Mouse (Mus musculus): ENCODE results near the gene Kat6b.

Gene Kat6b

DNA sequence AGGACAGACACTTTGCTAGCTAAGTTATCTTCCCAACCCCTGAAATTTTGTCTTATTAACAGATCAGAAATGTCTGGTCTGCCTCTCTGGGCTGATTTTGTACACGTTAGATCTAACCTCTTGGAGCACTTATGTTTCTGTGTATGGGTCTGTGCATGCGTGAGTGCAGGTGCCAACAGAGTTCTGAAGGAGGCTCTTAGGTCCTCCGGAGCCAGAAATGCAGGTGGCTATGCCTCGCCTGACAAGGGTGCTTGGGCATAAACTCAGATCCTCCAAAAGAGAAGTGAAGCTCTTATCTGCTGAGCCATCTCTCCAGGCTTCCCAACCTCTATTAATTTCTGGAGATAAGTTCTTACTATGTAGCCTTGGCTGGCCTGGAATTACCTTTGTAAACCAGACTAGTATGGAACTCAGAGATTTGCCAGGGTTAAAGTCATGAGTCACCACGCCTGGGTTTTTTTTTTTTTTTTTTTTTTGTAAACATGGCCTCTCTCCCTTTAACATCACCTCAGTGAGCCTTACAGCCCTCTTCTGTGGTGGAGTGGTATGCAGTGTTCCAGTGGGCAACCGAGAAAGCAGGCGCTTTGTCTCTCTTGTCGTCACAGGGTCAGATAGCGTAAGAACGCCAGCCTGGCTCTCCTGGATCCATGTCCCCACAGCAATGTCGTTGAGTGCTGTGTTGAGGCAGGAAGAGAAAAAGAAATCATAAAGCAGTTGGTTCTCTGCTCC, 79.4 kb downstream of the Kat6b start:
- no peak for DNase-seq (ENCODE audit: low spot score)

DNA sequence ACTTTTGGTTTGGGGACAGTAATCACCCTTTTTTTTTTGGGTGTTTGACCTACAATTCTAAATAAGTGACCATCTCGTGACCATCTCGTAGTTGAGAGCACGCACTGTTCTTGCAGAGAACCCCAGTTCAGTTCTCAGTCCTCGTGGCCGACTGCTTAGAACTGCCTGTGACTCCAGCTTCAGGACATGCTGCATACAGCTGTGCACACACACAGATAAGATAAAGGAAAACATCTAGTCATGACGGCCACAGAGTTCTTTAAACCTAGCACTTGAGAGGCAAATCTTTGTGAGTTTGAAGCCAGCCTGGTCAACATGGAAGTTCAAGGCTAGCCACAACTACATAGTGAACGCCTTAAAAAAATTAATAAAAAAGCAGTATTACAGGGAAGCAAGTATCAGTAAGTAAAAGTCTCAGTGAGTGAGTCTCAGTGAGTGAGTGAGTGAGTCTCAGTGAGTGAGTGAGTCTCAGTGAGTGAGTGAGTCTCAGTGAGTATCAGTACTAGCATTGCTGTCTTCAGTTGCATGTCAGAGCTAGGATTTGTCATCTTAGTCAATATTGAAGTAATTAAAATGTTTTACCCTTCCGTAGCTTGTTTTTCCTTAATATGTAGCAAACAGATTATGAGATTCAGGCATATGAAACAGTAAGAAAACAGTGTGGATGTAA, 80.3 kb downstream of the Kat6b start:
- no peak for DNase-seq (ENCODE audit: low spot score)

DNA sequence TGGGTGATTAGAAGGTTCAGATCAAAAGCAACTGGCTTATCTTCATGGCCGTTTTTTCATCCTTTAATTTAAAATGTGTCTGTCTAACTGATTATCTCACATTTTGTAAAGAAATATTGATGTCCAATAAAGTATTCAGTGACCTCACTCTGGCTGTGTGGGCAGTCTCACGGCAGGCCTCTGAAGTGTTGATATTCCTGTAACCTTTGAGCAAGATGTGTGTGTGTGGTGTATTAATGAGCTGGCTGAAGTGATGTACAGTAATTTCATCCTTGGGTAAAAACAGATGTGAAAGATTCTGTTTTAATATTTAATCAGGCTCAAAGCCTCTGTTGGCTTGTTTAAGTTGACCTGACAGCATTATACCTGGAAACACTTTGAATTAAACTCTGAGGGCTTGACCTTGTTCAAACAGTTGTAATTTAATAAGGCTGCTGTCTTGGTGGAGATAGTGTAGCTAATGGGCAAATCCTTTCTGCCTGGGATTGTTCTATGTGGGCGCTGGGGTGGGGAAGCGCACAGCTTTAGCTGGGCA, 82.4 kb downstream of the Kat6b start:
- no peak for DNase-seq (ENCODE audit: low spot score)

DNA sequence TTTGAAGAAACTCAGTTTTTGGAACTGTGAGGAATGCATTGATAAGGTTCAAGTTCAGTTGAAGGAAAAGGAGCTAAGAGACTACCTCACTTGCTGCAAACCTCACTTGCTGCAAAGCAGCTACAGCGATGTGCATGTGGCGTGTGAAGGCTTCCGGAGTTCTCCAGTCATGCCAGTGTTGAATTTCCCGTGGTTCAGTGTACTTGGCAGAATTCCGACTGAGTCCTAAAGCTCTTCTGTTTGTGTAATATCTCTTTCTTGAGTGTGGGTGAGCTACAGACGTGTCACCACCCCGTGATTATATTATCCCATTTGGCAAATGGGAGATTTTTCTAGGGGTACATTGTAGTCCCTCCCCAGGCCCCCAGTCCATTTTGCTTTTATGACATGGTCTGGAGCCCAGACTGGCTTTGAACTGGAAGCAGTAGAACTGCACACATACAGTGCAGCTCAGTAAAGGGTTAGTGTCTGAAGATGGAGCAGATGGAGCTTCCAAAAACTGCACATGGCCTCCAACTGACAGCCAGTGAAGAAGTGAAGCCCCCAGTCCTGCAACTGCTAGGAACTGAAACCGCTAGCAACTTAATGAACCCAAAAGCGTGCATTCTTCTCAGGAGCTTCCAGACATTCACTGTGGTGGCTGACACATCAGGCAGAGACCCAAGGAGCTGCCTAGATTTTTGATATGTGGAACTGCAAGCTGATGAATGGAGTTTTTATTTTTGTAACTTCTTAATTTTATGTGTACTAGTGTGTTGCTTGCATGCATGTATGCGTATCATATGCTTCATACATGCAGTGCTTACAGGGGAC, 84.5 kb downstream of the Kat6b start:
- DNase-seq (ENCODE audit: low spot score), result no peak

DNA sequence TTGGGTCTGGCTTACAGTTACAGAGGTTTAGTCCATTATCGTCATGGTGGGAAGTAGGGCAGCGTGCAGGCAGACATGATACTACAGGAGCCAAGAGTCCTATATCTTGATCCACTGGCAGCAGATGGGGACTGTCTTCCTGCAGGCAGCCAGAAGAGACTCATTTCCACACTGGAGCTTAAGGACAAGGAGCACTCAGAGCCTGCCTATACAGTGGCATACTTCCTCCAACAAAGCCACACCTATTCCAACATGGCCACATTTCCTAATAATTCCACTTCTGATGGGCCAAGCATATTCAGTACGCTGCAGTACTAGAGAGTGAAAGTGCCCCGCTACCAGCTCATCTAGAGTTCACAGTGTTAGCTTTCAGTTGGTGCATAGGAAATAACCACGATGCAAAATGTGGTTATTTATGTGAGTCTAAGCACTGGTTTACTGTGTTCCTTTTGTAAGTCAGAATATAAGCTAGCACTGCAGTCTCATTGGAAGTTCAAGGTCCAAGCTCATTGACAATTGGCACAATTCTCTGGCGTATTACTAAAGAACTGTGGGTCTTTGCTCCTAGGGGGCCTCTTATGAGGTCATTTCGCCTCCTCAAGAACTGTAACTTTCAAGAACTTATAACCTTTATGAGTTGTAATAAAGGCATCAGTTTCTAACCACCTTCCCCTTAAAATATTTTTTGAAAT, 86.2 kb downstream of the Kat6b start:
- DNase-seq (ENCODE audit: low spot score), result no peak

DNA sequence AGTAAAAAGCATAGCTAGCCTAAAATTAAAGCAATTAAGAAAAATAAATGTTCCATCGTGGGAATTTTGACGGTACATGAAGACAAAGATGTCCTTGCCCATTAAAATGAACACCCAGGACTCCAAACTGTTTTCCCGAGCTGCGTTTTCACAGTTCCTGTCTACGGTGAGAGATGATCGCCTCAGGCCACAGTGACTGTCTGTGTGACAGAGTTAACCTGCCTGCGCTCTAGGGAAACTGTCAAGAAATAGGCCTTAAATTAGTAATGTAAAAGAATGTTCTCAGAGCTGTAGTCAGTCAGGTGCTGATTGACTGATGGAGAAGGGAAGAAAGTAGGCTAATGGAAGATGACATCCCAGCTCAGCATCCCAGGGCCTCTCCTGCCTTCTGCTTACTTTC, 87.6 kb downstream of the Kat6b start:
- DNase-seq (ENCODE audit: low spot score), result no peak

DNA sequence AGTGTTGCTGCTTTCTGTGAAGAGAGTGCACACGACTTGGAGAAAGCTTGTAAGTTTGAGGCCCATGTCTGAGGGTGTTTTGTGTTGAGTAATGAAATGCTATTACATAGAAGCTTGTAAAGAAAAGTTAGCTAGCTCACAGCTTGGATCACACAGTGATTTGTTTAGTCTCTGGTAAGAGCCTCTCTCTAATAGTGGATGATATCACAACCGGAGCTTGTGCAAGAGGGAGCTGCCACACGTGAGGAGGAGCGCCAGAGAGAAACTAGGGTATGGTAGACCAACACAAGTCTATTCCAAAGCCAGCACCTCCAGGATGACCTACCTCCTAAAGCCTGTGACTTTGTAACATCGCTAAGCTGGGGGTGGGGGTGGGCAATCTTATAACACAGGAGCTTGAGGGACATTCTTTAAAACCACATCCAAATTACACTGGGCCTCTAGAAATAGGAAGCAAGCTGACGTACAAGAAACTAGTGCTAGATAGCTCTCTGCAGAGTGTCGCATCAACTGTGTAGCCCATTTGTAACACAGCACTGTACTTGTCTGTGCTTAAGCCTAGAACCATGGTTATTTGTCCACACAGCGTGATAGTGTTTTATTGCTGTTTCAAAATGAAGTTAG, 93.6 kb downstream of the Kat6b start:
- DNase-seq (ENCODE audit: low spot score), result no peak

DNA sequence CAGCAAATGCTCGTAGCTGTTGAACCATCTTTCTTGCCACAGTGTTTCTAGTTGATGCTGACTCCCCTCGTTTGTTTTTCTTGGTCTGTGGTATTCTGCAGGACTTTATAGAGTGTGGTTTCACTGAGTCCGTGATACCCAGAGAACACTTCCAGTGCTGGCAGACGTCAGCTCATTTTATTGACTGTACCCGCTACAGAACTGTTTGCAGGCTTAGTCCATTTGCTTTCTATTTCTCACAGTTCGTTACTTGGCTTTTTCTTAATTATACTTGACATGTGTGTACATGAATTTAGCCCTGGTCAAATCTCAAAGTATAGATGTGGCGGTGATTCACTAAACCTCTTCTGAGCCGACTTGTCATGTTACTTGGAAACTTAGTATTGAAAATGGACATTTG, 95.6 kb downstream of the Kat6b start:
- DNase-seq (ENCODE audit: low spot score), result no peak

DNA sequence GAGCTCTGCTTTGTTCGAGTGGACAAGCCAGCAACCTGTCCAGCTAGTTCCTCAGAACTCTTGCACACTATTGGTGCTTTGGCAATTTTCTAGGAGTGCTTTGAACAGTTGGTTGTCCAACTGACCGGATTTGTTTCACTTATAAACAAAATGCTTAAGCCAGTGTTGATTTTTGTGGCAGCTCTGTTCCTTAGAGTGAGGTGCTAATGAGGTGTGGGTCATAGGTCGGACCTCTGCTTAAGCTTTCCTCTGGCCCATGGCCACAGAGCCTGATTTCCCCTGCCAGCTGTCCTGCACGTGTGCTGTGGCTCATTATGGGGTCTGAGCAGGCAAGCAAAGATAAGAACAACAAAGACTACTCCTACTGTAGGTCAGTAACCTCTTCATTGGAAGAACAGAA, 100.0 kb downstream of the Kat6b start:
- no peak for DNase-seq (ENCODE audit: low spot score)

DNA sequence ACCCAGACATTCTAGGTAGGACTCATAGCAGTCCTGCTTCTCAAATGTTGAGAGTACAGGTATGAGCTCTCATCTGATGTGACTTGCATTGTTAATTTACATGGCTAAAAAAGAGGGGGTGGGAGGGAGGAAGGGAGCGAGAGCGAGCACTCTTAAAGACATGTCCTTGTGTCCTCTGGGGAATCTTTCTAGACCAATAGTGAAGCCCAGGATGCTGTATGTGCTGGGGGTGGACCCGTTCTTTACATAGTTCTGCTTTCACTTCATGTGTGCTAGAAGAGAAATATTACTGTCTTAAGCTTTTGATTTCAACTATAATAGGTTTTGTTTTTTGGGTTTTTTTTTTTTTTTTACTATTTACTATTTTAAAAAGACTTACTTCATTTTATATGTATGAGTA, 101.1 kb downstream of the Kat6b start:
- no peak for DNase-seq (ENCODE audit: low spot score)

DNA sequence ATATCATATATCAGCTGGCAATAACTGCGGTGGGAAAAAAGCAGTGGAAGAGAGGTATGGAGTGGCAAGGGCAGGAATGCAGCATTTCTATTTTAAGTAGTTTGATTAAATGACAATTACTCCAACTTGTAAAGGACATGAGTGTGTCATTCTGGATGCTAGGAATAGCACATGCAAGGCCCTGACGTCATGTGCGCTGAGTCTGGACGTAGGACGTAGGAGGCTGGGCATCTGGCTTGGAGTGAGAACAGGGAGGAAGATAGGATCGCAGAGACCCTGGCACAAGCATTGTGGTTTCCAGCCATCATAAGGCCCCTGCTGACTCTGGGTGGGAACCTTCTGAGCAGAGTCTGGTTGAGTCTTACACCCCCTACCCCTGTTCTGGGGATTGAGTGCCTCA, 101.8 kb downstream of the Kat6b start:
- DNase-seq (ENCODE audit: low spot score), result peak; percentile 22

DNA sequence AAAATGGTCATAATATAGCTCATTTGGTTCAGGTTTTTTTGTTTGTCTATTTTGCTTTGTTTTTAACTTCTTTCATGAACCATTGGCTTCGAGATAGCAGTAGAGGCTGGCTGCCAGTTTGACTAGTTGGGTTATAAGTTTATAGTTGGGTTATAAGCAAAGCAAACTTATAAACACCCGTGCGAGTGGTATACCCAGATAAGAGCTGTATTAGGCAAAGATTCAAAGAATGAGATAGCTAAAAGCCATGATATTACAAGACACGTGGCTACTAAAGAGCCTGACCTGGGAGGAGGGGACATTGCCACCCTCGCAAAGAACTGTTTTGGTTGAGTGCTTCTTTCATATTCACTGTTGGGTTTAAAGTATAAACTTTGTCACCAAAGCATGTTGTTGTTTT, 102.6 kb downstream of the Kat6b start:
- no peak for DNase-seq (ENCODE audit: low spot score)

DNA sequence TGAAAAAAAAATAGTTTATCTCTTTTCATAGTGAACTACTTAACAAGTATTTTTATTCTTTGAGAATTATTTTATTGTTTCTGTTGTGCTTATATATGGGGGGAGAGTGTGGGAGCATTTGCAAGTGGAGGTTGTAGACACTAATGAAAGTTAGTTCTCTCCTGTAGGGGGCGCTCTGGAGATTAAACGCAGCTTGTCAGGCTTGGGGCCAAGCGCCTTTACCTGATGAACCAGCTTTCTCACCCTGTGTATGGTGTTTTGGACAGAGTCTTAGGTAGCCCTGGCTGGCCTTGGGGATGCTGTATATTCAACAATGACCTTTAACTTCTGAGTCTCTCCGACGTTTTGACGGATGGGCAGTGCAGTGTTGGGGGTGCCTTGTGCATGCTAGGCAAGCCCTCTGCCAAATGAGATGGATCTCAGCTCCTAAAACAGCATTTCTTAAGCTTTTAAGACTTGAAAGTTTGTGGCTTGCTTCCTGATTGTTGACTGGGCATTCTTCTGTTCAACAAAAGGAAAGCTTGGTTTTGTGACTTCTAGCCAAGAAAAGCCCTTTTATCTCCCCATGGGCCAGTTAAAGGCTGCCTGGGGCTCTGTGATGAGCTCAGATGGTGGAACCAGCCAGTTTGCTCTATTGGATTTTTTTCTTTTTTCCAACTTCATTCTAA, 103.4 kb downstream of the Kat6b start:
- DNase-seq (ENCODE audit: low spot score), result no peak

DNA sequence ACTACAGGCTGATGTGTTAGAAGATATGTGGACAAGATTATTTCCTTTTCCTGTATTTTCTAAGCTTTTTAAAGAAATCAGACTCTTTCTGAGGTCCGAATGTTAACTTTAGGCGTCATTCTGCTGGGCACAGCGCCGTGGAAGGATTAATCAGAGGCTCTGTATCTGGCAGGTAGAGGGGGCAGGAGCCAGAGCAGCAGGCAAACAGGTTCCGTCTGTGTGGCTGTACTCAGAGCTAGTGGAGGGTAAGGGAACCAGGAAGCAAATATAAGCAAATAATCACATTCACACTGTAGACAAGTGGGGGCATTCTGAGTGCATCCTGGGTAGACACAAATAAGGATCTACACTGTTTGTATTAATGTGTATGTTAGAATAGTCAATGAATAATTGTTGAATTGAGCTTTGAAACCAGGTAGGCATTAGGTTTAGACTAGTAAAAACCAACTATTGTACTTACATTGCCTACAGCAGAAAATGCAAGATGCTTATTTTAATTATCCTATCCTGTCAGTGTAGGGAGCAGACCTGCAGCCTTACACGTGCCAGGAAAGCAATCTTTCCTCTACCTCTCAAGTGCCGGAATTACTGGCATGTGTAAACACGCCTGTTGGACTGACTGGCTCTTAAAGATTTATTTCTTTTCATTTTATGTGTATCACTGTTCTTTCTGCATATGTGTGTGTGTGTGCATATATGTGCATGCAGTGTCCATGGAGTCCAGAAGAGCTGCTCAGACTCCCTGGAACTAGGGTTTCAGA, 104.4 kb downstream of the Kat6b start:
- no peak for DNase-seq (ENCODE audit: low spot score)

DNA sequence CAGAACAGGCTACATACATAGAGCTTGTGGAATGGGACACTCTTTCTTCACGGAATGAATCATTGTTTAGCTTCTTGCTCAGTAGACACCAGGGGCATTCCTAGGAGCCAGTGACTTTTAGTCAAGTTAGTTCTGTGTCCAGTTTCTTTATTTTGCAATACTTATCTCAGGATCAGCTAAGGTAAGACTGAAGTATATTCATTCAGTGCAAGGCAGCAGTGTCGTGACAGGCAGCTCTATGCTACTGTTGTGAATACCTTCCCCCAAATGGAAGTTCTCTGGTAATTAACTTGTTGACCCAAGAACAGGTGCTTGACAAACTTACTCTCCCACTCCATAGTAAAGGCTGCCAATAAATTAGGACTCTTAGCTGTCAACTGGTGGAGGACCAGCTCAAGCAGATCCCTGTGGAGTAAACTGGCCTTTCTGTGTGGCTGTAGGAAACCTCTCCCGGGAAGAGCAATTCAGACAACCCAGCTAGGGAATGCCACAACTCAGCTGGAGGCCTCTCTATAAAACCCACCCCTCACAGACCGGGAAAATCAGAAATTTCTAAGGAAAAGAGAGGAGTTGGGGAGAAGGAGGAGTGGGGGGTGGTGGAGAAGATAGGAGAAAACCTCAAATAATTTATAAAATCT, 105.4 kb downstream of the Kat6b start:
- no peak for DNase-seq (ENCODE audit: low spot score)

DNA sequence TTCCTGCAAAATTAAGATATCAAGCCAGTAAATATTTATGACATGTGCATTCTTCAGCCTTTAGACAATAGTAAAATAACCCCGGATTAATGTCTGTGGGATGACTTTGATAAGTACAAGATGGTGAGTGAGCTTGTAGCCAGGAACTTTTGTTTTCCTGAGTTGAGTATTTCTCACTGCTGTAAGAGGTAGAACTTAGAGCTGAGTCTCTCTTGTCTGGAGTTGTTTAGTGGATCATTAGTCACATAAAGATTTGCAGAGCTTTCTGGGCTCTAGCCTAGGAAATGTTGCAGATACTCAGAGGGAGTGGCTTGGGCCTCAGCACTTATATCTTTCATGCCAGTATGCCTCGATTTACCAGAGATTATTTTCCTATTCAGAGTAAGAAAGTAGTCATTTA, 106.7 kb downstream of the Kat6b start:
- no peak for DNase-seq (ENCODE audit: low spot score)

DNA sequence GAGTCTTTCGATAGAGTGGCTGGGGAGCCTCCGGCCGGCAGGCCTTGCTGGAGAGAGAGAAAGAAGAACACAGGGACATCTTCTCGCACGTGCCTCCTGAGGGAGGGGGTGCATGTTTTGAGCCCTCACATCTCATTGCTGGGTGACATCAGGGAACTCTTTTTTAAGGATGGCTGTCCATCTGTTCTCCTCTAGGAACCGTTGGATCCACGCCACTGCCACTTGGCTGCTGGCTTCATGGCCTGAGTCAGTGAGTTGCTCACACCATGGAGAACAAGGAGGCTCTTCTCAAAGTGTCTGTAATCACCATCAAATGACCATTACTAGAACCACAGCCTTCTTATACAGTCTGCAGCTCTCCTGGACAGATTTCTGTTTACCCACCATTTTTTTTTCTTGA, 108.4 kb downstream of the Kat6b start:
- no peak for DNase-seq (ENCODE audit: low spot score)

DNA sequence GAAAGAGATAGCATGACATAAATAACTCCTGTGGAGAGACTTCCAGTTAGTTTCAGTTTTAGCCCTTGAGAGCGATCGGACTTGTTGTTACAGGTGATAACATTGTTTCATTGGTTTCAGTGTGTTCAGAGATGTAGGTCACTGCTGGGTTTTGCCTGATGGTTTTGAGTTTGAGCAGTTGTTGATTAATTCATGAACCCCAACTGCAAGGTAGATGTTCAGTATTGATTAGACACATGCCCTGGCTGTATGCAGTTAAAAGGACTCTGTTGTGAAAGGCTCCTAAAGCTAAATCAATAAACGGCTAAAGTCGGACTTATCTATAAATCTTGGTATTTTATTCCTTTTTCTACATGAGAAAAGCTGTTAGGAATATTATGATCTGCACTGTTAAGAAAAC, 109.0 kb downstream of the Kat6b start:
- DNase-seq (ENCODE audit: low spot score), result no peak

DNA sequence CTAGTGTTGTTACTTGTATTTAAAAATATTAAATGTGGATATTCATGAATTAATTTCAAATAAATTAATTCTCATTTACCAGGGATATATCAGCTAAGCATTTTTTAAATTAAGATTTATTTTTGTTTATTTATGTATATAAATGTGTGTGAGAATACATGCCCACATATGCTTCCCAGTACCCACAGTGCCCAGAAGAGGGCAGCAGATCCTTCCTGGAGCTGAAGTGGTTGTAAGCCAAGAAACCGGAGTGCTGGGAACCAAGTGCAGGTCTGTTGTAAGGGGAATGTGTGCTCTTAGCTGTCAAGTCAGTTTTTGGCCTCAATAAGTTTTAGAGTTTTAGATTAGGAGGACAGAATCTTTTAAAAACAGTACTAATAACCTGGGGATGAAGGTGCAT, 110.9 kb downstream of the Kat6b start:
- no peak for DNase-seq (ENCODE audit: low spot score)
